Mouse (Mus musculus) heart, adult 2 months (tissue): ENCODE measurements around the gene Maff. TPM values are rescaled to one million over a fixed set of nuclear protein-coding genes. Genes with fewer than 3 reads are reported as not detected.
A peak's percentile ranks its signal among the peaks of the same experiment; 100 is the strongest.

Experiments used
- DNase-seq, 2 experiments: peaks; one replicate each; pipeline ENCODE4 v3.0.0; 2021
- H3K27ac ChIP-seq: fragments of 200-600 bp; 2 replicates; pipeline ENCODE4 v1.8.1; 2022
- H3K27me3 ChIP-seq: fragments of 200-500 bp; 2 replicates; pipeline ENCODE4 v1.6.1; 2012; ENCODE audit warnings: mild to moderate bottlenecking, low read length, inconsistent platforms, mixed read lengths; ENCODE audit not compliant: control insufficient read depth, insufficient read depth
- H3K36me3 ChIP-seq: fragments of 200-500 bp; 2 replicates; pipeline ENCODE4 v1.6.1; 2012; ENCODE audit warnings: low read length, inconsistent platforms; ENCODE audit not compliant: control insufficient read depth, insufficient read depth
- H3K4me1 ChIP-seq: fragments of 200-500 bp; 2 replicates; pipeline ENCODE4 v1.6.1; 2011; ENCODE audit warnings: low read length; ENCODE audit not compliant: control insufficient read depth, insufficient read depth
- H3K4me3 ChIP-seq: fragments of 200-600 bp; 2 replicates; pipeline ENCODE4 v1.8.1; 2022
- H3K79me2 ChIP-seq: fragments of 200-500 bp; replicated peaks from 2 replicates; pipeline ENCODE4 v1.6.1; 2012; ENCODE audit warnings: mild to moderate bottlenecking, inconsistent platforms, low read length, moderate library complexity, mixed read lengths; ENCODE audit not compliant: control insufficient read depth, insufficient read depth
- H3K9ac ChIP-seq: fragments of 200-500 bp; 2 replicates; pipeline ENCODE4 v1.6.1; 2012; ENCODE audit warnings: low read depth, mild to moderate bottlenecking, control low read depth, inconsistent platforms, low read length, mixed read lengths
- CTCF ChIP-seq: fragments of 200-600 bp; IDR thresholded peaks from 2 replicates; pipeline ENCODE4 v1.8.1; 2022; ENCODE audit warnings: antibody characterized with exemption, mild to moderate bottlenecking, moderate library complexity
- EP300 ChIP-seq: fragments of 200-500 bp; IDR thresholded peaks from 2 replicates; pipeline ENCODE4 v1.6.1; 2011; ENCODE audit warnings: low read depth, low read length, control low read depth; ENCODE audit not compliant: insufficient read depth
- POLR2A ChIP-seq: fragments of 200-500 bp; IDR thresholded peaks from 2 replicates; pipeline ENCODE4 v1.6.1; 2011; ENCODE audit warnings: mild to moderate bottlenecking, low read depth, low read length, control low read depth; ENCODE audit not compliant: insufficient read depth
- WGBS: fragments of 180-500 bp; shearing (Covaris S2); methylation state at CpG from one replicate; pipeline ENCODE4 v1.1.7; 2018; 5-methylcytosine and 5-hydroxymethylcytosine counted together
- intact Hi-C: fragments of 180-260 bp; cut with DNase I; formaldehyde crosslinking; loops from one replicate; pipeline ENCODE4 v1.15.1; 2025
- microRNA-seq, 2 experiments: library from miRNA; unstranded; fragments of <30 nt; microRNA quantifications; one replicate each; pipeline ENCODE4 v1.2.0; 2021
- polyA plus RNA-seq: library from polyadenylated mRNA; depleted of rRNA; stranded (reverse); fragments of >200 nt; gene quantifications from 2 replicates; pipeline ENCODE4 v1.2.3, GENCODE M21; 2012; rRNA removed
- total RNA-seq, 2 experiments: library from RNA; stranded (reverse); gene quantifications; 2 replicates each; pipeline ENCODE4 v1.2.3; 2021

Gene Maff
- total and polyA plus RNA-seq, 3 experiments = 4.3 to 13.7 (median 9.3) TPM

DNA sequence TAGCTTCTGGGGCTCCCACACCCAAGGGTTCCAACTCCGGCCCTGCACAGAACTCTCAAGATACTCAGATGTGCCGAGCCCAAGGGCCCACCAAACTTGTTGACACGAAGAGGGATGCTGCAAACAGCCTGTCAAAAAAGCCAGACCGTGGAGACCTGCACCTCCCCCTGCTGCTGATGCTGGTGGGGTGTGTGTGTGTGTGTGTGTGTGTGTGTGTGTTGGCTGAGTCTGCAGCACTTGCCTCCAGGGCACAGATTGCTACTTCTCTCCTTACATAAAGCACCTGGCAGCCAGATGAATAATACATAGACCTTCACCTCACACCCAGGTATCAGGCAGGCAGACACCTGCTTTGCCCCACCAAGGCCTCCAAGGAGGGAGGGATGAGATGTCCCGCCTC lies 55.8 kb downstream of the Maff start:
- DNase-seq = no peak
- H3K36me3 ChIP-seq = no peaks in the 10 kb centered on the region; the same call in 1 of the 2 replicates
- H3K4me1 ChIP-seq = peaks cover 29% of the 10 kb centered on the region
- 20% methylated on average over 5 of the region's 5 CpGs for WGBS
- intact Hi-C loops = no loop called here
- H3K27ac ChIP-seq = peak overlapping the region; percentile 97
- H3K27me3 ChIP-seq = no peaks in the 10 kb centered on the region
- TF ChIP-seq EP300 (no peak), CTCF (no peak)
- H3K79me2 ChIP-seq = peaks cover 9% of the 10 kb centered on the region
- peak overlapping the region; percentile 96 for H3K9ac ChIP-seq
- peak overlapping the region; percentile 97 for H3K4me3 ChIP-seq

DNA sequence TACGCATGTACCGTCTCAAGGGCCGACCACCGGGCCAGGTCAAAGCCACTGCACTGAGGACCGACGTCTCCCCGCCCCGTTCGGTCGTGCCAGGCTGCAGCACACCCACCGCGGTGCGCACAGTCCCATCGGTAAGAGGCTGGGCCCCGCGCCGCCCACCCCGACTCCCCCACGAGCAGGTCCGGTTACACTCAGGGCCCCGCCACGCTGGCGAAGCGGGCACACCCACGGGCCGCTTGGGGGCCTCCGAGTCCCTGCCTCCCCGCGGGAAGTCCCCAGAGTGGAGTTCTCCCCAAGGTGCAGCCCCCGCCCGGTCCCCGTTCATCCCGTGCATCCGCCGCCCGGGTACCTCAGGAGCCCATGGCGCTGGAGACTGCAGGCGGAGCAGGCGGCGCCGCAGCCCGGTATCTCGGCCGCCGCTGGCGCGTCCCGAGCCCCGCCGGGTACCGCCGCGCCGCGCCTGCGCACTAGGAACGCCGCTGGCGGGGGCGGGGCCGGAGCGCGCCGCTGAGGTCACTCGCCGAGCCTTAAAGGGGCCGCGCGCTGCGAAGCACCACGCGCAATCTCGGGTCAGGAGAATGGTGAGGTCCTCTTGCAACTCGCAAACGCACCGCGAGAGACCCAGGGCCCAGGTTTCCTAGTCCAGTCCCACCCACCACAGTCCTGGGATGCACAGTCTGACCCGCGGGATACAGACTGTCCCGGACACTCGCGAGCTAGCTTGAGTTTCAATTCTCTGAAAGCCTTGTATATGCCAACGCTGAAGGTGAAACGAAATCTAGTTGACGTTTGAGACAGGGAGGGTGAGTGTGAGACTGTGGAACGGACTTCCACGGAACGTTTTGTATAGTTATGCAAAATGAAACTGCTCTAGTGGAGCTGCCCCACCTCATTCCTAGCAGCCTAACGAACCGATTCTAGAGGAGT lies 56.7 kb downstream of the Maff start, which contains the start of gene Tmem184b:
Tmem184b (minus strand) TSS at position 734 of the 927 bp plus-strand sequence.
- Histone ChIP-seq H3K36me3 (no peaks in the 10 kb centered on the region; the same call in 1 of the 2 replicates), H3K27me3 (no peaks in the 10 kb centered on the region), H3K4me1 (peaks cover 27% of the 10 kb centered on the region), H3K9ac (peak within 1 kb of the TSS; percentile 96), H3K4me3 (peak within 1 kb of the TSS; percentile 97), H3K27ac (peak within 1 kb of the TSS; percentile 97), H3K79me2 (peaks cover 9% of the 10 kb centered on the region)
- peak; percentile 95 to 96 for DNase-seq
- under 1% methylated on average over 82 of the region's 90 CpGs for WGBS
- TF ChIP-seq EP300 (no peak; the same call in 1 of the 2 replicates), POLR2A (peak; percentile 63), CTCF (0 out of 2 replicates have a peak, but pooled peaks have one; percentile 18)
- intact Hi-C loops = loop anchor here (1.0 kb wide), 1 partner anchor 39 kb away; no protein-coding TSS in a partner anchor

DNA sequence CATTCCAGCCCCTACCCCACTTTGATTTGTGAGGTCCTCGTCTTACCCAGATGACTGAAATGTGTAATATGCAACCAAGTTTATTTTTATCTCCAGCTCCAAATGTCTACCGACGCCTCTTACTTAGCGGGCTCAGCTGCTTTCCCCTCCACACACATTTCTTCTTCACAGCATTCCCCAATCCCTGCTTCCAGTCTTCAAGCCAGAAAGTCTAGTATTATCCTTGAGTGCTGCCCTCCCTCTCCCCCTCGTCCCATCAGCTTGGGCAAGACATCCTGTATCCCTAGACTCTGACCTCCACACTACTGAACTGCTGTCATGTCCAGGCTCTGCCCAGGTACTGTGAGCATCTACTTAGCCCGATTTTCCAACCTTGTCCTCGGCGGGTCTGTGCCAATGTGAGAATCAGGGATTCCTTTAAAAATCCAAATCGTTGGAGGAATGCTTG lies 57.4 kb downstream of the Maff start:
- H3K4me3 ChIP-seq = peak overlapping the region; percentile 97
- TF ChIP-seq POLR2A (no peak), EP300 (no peak), CTCF (no peak)
- no peaks in the 10 kb centered on the region; the same call in 1 of the 2 replicates for H3K36me3 ChIP-seq
- peak overlapping the region; percentile 91 for H3K9ac ChIP-seq
- intact Hi-C loops = loop anchor here (1.0 kb wide), 1 partner anchor 39 kb away; no protein-coding TSS in a partner anchor
- H3K79me2 ChIP-seq = peaks cover 7% of the 10 kb centered on the region
- no peaks in the 10 kb centered on the region for H3K27me3 ChIP-seq
- peak overlapping the region; percentile 97 for H3K27ac ChIP-seq
- no peak for DNase-seq
- 22% methylated on average over 9 of the region's 9 CpGs for WGBS
- peaks cover 25% of the 10 kb centered on the region for H3K4me1 ChIP-seq

DNA sequence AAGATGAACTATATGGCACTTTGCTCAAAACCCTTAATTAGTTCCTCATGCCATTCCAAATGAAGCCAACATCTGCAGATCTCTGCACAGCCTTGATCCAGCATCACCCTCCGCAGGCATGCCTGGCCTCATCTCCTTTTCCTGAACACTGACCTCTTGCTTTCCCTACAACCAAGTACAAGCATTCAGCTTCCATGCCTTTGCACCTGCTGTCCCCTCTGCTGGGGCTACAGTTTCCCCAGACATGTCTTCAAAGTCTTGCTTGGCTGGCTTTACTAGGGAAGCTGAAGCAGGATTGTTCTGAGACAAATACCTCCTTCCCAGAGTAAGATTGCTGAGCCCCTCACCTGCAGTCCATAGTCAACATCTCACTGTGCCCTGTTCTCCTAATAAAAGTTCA lies 57.9 kb downstream of the Maff start:
- Histone ChIP-seq H3K27me3 (no peaks in the 10 kb centered on the region), H3K4me3 (no peak overlapping the region), H3K36me3 (no peaks in the 10 kb centered on the region; the same call in 1 of the 2 replicates), H3K9ac (no peak overlapping the region), H3K79me2 (peaks cover 7% of the 10 kb centered on the region), H3K4me1 (peaks cover 23% of the 10 kb centered on the region), H3K27ac (no peak overlapping the region)
- no peak for TF ChIP-seq CTCF
- TF ChIP-seq EP300 = no peak
- TF ChIP-seq POLR2A = no peak
- intact Hi-C loops = no loop called here
- no peak for DNase-seq
- WGBS = 90% methylated on average over 1 of the region's 1 CpGs

DNA sequence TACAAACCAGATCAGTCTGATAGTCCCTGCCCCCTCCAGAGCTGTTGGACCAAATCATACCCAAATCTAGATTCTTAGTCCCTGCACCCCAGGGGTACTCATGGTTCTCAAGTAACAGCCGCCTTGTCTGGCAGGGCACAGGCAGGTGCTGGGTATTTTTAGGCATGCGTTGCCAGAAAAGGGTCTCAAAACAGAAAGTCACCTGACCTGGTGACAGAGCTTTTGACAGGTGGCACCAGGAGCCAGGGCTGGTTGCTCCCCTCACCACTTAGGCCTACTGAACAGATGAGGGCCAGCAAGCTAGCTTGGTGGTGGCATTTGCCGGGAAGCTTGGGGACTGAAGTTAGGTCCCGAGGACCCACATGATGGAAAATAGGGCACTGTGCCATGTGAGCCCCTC lies 60.1 kb downstream of the Maff start:
- H3K79me2 ChIP-seq = peaks cover 5% of the 10 kb centered on the region
- DNase-seq = no peak
- peaks cover 7% of the 10 kb centered on the region for H3K4me1 ChIP-seq
- H3K4me3 ChIP-seq = no peak overlapping the region
- intact Hi-C loops = no loop called here
- TF ChIP-seq CTCF (no peak), POLR2A (no peak), EP300 (no peak)
- H3K36me3 ChIP-seq = no peaks in the 10 kb centered on the region
- 84% methylated on average over 4 of the region's 4 CpGs for WGBS
- no peak overlapping the region for H3K9ac ChIP-seq
- H3K27me3 ChIP-seq = no peaks in the 10 kb centered on the region
- H3K27ac ChIP-seq = no peak overlapping the region

Small RNA genes lying within 50 kb of the gene (microRNA-seq; reads per million reads assigned to microRNA genes)
- gene Mir1943 = 3.4 to 8.5 reads per million in 2 experiments

Other genes with a start within 250 kb of the Maff start
- gene Micall1, start 237.7 kb upstream of the Maff start, total RNA-seq = 10 to 100 TPM; 43.0 to 45.7 TPM
- 39.3 and 58.7 TPM in 2 replicates for gene Micall1, start 237.7 kb upstream of the Maff start, polyA plus RNA-seq
- 100 to 1,000 TPM; 126 to 145 TPM for gene Polr2f, start 205.6 kb upstream of the Maff start, total RNA-seq
- 48.6 and 50.9 TPM in 2 replicates for gene Polr2f, start 205.6 kb upstream of the Maff start, polyA plus RNA-seq
- 1 to 10 TPM; 1.8 to 2.6 TPM for gene 1700088E04Rik, start 205.4 kb upstream of the Maff start, total RNA-seq
- gene 1700088E04Rik, start 205.4 kb upstream of the Maff start, polyA plus RNA-seq = 2.8 and 3.8 TPM in 2 replicates
- gene Sox10, start 181.4 kb upstream of the Maff start, total RNA-seq = 1 to 10 TPM; 1.1 to 1.3 TPM
- 4.5 and 4.9 TPM in 2 replicates for gene Sox10, start 181.4 kb upstream of the Maff start, polyA plus RNA-seq
- 10 to 100 TPM; 21.3 to 24.0 TPM for gene Pick1, start 117.4 kb upstream of the Maff start, total RNA-seq
- gene Pick1, start 117.4 kb upstream of the Maff start, polyA plus RNA-seq = 27.7 and 35.5 TPM in 2 replicates
- gene Gm49486, start 117.2 kb upstream of the Maff start, total RNA-seq = 1 to 10 TPM in 1 of 2 experiments, under 1 TPM in 1; 0.61 to 1.4 TPM
- gene Gm49486, start 117.2 kb upstream of the Maff start, polyA plus RNA-seq = 0.39 and 0.59 TPM in 2 replicates
- under 1 TPM; 0.16 to 0.39 TPM for gene Slc16a8, start 91.9 kb upstream of the Maff start, total RNA-seq
- 0.12 and 0.57 TPM in 2 replicates for gene Slc16a8, start 91.9 kb upstream of the Maff start, polyA plus RNA-seq
- under 1 TPM; 0.78 to 0.84 TPM for gene Baiap2l2, start 61.1 kb upstream of the Maff start, total RNA-seq
- gene Baiap2l2, start 61.1 kb upstream of the Maff start, polyA plus RNA-seq = 0.70 and 2.9 TPM in 2 replicates
- gene Pla2g6, start 18.2 kb upstream of the Maff start, total RNA-seq = 10 to 100 TPM; 10.7 to 11.0 TPM
- gene Pla2g6, start 18.2 kb upstream of the Maff start, polyA plus RNA-seq = 11.7 and 14.0 TPM in 2 replicates
- gene Tmem184b, start 56.9 kb downstream of the Maff start, total RNA-seq = 10 to 100 TPM; 38.7 to 42.9 TPM
- gene Tmem184b, start 56.9 kb downstream of the Maff start, polyA plus RNA-seq = 83.1 and 84.2 TPM in 2 replicates
- 10 to 100 TPM; 46.5 to 48.3 TPM for gene Csnk1e, start 108.9 kb downstream of the Maff start, total RNA-seq
- 62.6 and 63.6 TPM in 2 replicates for gene Csnk1e, start 108.9 kb downstream of the Maff start, polyA plus RNA-seq
- gene Kcnj4, start 158.6 kb downstream of the Maff start, total RNA-seq = 1 to 10 TPM in 1 of 2 experiments, under 1 TPM in 1; 0.50 to 1.1 TPM
- gene Kcnj4, start 158.6 kb downstream of the Maff start, polyA plus RNA-seq = 0.06 and 0.21 TPM in 2 replicates
- 1 to 10 TPM; 4.3 to 4.8 TPM for gene Kdelr3, start 169.8 kb downstream of the Maff start, total RNA-seq
- 14.2 and 20.4 TPM in 2 replicates for gene Kdelr3, start 169.8 kb downstream of the Maff start, polyA plus RNA-seq
- 10 to 100 TPM; 77.6 to 95.1 TPM for gene Ddx17, start 200.1 kb downstream of the Maff start, total RNA-seq
- 122 and 219 TPM in 2 replicates for gene Ddx17, start 200.1 kb downstream of the Maff start, polyA plus RNA-seq